Mouse (Mus musculus): ENCODE measurements around the gene Map3k9.

The Map3k9 gene

GRCm38 (mm10) chr12:81783301-81783700 is 2.3 kb upstream of the Map3k9 start:
- DNase-seq (ENCODE audit: low spot score): peak; percentile 10

DNA sequence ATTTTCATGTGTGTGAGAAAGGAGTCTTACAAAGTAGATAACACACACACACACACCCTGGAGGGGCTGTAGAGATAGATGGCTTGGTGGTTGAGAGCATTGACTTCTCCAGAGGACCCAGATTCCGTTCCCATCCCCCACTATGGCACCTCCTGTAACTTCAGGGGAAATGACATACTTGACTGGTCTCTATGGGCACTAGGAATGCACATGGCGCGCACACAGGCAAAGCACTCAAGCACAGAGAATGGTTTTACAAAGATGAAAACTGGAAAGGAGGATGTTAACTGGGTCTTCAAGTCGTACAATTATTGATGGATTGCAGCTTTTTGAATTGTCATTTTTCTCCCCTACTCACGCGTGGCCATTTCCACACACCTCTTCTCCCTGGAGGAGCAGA is 1.6 kb upstream of the Map3k9 start:
- DNase-seq (ENCODE audit: low spot score): no peak

DNA sequence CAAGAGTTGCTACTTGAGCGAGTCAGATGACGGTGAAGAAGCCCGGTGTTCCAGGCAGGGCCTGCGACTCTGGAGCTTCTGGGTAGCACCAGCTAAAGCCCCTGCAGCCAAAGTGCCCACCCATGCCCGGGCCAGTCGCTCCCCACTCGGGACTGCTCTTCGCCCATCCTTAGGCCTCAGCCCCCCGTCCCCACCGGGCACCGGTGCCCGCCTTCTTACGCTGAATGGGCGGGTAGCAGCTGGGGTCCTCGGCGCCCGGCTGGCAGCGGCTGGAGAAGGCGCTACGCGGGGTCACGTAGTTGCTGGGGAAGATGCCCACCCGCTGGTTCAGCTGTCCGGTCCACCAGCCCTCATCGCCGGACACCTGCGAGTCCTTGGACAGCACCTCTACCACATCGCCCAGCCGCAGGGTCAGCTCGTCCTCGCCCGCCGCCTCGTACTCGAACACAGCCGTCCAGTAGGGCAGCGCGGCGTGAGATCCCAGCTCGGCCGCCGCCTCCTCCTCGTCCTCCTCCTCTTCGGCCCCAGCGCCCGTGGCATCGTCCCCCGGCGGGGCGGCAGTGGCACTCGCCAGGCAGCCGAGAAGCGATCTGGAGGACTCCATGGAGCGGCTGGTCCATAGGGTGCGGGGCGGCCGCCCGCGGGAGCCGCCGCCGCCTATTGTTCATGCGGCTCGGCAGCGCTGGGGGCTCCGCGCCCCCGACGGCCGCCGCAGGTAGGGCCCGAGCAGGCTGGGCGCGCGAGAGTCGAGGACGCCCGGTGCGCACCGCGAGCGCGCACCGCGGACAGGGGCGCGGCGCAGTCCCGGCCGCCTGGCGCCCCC is 493 bp downstream of the Map3k9 start:
- no peak for DNase-seq (ENCODE audit: low spot score)

DNA sequence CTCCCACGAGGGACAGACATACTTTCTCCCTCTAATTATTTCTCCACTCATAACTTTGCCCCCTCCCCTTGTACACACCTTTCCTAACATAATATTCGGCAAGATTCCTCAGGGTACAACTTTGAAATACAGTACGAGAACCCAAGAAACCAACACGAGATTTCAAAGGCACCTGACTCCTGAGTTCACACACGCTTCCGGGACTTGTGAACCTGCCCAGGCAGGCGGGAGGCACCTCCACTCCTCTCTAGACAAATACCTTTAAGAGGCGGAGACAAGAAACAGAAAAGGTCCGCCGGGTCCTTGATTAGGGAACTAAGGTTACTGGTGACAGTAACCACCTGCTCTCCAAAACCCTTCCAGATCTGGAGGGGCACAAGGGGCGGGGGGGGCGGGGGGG is 1.1 kb downstream of the Map3k9 start:
- no peak for DNase-seq (ENCODE audit: low spot score)

GRCm38 (mm10) chr12:81776191-81776590 is 4.8 kb downstream of the Map3k9 start:
- no peak for DNase-seq (ENCODE audit: low spot score)

DNA sequence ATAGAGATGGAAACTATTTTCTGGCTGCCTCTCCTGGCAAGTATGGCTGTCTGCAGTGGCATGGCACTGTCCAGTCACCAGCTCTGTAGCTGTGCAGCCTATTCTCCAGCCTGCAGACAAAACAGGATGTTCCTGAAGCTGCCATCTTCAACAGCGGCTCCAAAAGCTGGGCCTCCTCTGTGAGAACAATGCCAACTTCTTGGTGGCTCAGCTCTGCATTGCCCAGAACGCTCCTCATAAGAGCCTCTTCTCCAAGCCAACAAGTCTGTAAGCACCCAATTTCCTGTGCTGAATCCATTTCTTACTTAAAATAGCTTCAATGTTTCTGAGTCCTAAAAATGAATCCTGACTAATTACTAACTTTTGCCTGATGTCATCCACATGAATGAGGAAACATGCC is 5.3 kb downstream of the Map3k9 start:
- DNase-seq (ENCODE audit: low spot score): no peak

GRCm38 (mm10) chr12:81774186-81774585 is 6.8 kb downstream of the Map3k9 start:
- DNase-seq (ENCODE audit: low spot score): no peak

- DNase-seq (ENCODE audit: low spot score): no peak
Measured at GRCm38 (mm10) chr12:81769458-81769857, 11.5 kb downstream of the Map3k9 start.

- no peak for DNase-seq (ENCODE audit: low spot score)
Measured at GRCm38 (mm10) chr12:81765386-81765785, 15.6 kb downstream of the Map3k9 start.

- DNase-seq (ENCODE audit: low spot score): no peak
Measured at GRCm38 (mm10) chr12:81764370-81764769, 16.6 kb downstream of the Map3k9 start.

- no peak for DNase-seq (ENCODE audit: low spot score)
Measured at GRCm38 (mm10) chr12:81754651-81755050, 26.3 kb downstream of the Map3k9 start.

DNA sequence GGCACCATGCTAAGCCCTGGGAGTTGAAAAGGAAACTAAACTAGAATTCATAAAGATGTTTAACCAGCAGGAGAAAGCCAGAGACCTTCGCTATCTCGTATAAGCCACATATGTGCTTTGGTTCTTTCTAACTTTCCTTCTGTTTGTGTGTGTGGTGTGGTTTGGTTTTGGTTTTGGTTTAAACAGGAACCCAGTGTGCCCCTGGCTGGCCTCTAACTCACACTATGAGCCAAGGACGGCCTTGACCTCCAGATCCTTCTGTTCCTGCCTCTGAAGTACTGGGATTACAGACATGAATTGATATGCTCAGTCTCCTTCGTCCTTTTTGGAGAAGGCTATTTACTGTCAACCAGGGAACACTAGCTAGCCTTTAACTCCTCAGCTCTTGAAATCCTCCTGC is 29.9 kb downstream of the Map3k9 start:
- DNase-seq (ENCODE audit: low spot score): no peak

DNA sequence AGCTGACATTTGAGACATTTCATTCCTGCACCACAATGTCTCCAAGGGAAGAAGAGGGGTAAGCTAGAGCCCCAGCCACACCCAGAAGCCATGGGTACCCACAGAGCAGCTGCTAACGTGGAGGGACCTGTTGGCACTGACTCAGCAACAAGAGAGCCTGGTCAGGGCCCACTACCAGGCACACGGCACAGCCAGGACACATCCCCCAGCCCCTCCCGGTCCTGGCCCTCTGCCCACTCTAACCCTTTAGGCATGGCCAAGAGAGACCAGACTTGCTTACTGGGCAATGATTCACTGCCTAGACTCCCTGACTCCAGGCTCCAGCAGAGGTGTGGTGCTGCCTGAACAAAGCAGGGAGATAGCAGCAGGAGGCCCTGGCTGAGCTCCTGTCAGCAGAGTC is 32.1 kb downstream of the Map3k9 start:
- no peak for DNase-seq (ENCODE audit: low spot score)

DNA sequence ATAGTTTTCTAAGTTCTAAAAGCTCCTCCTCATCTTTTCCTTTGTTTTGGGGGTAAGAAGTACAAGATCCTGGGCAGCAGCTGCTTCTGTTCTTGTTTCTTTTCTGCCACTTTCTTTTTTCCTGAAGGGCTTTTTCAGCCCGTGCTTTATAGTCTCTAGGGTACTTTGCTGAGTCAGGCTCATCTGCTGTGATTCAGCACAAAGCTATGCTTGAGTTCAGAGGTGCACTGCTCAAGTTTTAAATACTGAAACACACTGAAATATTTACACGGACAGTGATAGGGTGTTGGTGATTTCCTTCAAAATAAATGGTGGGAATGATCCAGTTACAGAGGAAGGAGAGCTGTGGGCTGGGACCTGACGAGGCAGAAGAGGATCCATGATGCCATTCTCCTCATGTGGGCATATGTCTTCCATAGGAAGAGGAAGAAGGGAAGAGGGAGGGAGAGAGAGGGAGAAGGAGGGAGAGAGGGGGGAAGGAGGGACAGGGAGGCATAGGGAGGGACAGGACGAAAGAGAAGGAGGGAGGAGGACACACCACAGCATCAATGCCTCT is 32.9 kb downstream of the Map3k9 start:
- no peak for DNase-seq (ENCODE audit: low spot score)

DNA sequence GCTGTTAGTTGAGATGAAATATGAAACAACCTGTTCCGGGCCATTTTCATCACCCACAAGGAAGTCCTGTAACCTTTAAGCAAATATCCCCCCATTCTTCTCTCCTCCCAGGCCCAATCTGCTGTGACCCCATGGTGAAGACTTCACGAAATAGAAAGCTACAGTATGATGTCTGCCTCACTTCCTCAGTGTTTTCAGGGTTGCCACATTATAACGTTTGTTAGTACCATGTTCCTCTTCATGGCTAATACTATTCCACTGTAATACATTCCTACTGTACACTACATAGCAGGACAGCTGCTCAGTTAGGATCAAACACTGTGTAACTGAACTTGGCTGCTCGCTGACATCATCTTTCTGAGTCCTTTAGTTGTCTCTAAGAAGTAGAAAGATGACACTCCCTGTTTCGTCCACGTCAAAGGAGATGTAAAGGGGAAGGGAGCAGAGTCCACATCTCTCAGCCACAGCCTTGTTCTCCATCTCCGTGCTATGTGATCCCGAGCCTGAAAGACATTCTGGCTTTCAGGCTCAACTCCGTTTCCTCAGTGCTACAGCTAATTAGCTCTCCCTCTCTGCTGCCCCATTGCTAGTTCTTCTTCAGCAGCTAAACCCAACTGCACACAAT is 34.5 kb downstream of the Map3k9 start:
- DNase-seq (ENCODE audit: low spot score): no peak

GRCm38 (mm10) chr12:81735246-81736070 is 45.5 kb downstream of the Map3k9 start:
- no peak for DNase-seq (ENCODE audit: low spot score)

DNA sequence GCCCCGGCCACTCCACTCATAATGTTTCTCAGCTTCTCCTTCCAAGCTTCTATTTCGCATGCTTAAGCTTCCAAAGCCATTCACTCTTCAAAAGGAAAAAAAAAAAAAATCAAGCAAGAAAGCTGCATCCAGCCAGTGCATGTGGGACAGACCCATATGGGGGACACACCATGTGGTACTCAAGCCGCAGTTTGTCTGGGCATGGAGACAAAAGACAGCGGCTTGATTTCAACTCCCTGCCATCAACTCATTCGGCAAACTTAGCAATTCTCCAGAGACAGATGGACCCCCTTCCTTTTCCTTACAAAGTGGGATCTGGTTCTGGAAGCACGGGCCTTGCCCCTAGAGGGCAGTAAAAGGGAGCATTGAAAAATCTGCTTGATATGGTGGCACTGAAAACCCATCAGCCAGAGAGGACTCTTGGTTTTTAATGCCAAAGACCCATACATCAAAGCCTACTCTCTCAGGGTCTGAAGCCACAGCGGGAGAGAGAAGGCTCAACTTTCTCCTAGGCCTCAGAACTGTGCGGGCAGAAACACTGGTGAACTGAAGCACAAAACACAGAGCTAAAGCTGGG is 54.6 kb downstream of the Map3k9 start:
- no peak for DNase-seq (ENCODE audit: low spot score)

DNA sequence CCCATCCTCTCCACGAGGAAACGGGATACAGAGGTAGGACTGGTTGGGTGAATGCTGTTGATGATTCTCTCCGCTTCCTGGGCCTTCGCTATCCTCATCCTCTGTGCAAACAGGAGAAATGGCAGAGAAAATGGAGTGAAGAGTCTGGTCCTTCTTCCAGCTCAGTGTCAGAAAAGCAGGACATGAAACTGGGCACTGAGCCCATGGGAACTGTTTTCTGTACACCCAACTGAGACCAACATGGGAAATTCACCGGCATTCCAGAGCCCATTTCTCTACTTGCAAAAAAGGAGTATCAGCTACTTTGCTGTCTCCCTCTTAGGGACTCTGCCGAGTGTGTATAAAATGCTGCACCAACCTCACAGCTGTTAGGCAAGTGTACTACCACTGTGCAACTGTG is 56.2 kb downstream of the Map3k9 start:
- no peak for DNase-seq (ENCODE audit: low spot score)

DNA sequence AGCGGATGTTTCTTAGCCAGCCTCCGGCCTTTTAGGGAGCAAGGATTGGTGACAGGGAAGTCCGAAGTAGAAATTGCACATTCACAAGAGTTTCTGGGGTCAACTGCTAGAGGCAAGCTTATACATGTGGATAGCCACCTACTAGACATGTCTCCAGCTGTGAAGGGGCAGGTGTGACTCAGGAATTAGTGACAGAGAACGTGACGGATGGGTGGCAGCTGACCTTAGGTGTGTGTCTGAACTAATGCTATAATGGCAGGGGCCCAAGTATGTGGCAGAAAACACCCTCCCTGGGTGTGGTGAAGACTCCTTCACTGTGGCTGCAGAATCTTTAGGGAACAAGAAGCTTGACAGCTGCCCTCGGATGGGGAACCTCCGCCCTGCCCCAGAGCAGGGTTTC is 57.6 kb downstream of the Map3k9 start:
- no peak for DNase-seq (ENCODE audit: low spot score)

- no peak for DNase-seq (ENCODE audit: low spot score)
Measured at GRCm38 (mm10) chr12:81719715-81720114, 61.3 kb downstream of the Map3k9 start.

DNA sequence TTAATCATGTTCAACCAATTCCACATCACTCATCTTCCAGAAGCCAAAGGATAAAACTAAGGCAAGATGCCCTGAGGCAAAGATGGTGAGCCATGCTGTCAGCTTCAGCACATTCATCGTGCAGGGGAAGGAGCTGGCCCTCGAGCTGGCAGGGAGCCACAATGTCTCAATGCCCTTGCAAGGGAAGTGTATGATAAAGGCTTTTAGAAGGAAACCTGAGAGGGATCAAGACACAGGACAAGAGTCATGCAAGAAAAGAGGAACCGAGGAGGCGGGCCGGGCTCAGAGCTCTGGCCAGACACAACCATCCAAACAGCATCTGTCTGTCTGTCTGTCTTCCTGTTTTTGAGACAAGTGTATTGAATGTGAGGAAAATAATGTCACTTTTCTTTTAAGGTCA is 61.8 kb downstream of the Map3k9 start:
- DNase-seq (ENCODE audit: low spot score): no peak

GRCm38 (mm10) chr12:81712618-81713017 is 68.4 kb downstream of the Map3k9 start:
- DNase-seq (ENCODE audit: low spot score): no peak
